12 mouse cellular contexts compared by ENCODE assay signal in the genomic region with DNA sequence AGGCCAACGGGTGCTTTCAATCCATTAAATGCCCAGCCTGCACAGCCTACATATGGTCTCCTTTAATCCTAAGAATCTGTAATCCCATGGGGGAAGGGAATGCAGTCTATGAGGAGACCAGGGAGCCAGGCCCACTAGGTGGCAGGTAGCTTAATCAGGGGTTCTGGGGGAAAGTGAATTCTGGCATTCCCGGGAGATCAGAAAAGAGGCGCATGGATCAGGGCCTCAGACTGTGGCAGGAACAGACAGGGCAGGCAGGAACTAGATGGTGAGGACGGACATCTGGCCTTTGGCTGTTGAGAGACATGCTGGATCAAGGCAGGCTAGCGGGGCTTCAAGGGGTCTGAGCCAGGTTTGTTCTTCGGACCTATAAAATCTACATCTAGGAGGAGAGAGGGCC. TPM values are rescaled to one million over a fixed set of nuclear protein-coding genes. Genes with fewer than 3 reads are reported as not detected.
DNase-seq lines count a peak whose midpoint lies in the region; ATAC-seq and TF ChIP-seq lines count a peak whose summit lies in the region.
"Had no signal": no experiment of that assay in that cellular context is flagged by ENCODE, and none has a peak within 500 bp of the region (broad histone marks: within the 10 kb centered on the region; RNA-seq: fewer than 3 reads in every experiment).

No protein-coding gene starts in this region.

- H3K9ac ChIP-seq in liver, embryonic 12.5 days, result no peak overlapping the region

- peak overlapping the region; percentile 93 for H3K4me2 ChIP-seq in liver, embryonic 12.5 days

- H3K4me1 ChIP-seq in testis, adult 2 months (ENCODE audit: control insufficient read depth, insufficient read depth, low read length), result peaks cover 40% of the 10 kb centered on the region
- peaks cover 43% of the 10 kb centered on the region for H3K4me1 ChIP-seq in liver, embryonic 12.5 days

- no peak for ATAC-seq in liver, embryonic 12.5 days

- DNase-seq in gastrocnemius, adult 2 months, result peak; percentile 6
- DNase-seq in gastrocnemius, postnatal 4 days (ENCODE audit: low spot score in 2 of 2), result no peak
- no peak for DNase-seq in testis, postnatal 14 days (ENCODE audit: low spot score)
- DNase-seq in adrenal gland, postnatal 4 days (ENCODE audit: low spot score in 2 of 2), result no peak
- no peak for DNase-seq in right cerebral cortex, postnatal 14 days
- DNase-seq in thymus, postnatal 0 days (ENCODE audit: low spot score), result no peak
- DNase-seq: lung, adult 2 months had no signal

- 71% methylated on average over 6 of the region's 6 CpGs for WGBS in liver, embryonic 12.5 days (ENCODE audit: insufficient replicate concordance)

- no peaks in the 10 kb centered on the region for H3K36me3 ChIP-seq in testis, adult 2 months (ENCODE audit: control insufficient read depth, insufficient read depth, low read length)
- H3K36me3 ChIP-seq in liver, embryonic 12.5 days, result peaks cover 4% of the 10 kb centered on the region; the same call in 1 of the 2 replicates

- H3K27ac ChIP-seq in gastrocnemius, adult 2 months, result no peak overlapping the region
- no peak overlapping the region for H3K27ac ChIP-seq in testis, adult 2 months (ENCODE audit: control insufficient read depth, insufficient read depth, low read depth, low read length)
- H3K27ac ChIP-seq in liver, embryonic 12.5 days, result no peak overlapping the region

- H3K27me3 ChIP-seq in testis, adult 2 months (ENCODE audit: control insufficient read depth, insufficient read depth, low read length), result no peaks in the 10 kb centered on the region
- peaks cover 55% of the 10 kb centered on the region for H3K27me3 ChIP-seq in liver, embryonic 12.5 days (replicated peaks)

- no peaks in the 10 kb centered on the region for H3K9me3 ChIP-seq in liver, embryonic 12.5 days (replicated peaks)

- TF ChIP-seq CTCF in gastrocnemius, adult 2 months (IDR thresholded peaks at IDR 0.05), result no peak
- no peak for TF ChIP-seq CTCF in testis, adult 2 months (IDR thresholded peaks at IDR 0.05; ENCODE audit: control insufficient read depth, insufficient read depth, insufficient replicate concordance, low read depth, low read length)

- TF ChIP-seq POLR2A in testis, adult 2 months (IDR thresholded peaks at IDR 0.05; ENCODE audit: control insufficient read depth, low read depth, low read length), result no peak

- H3K4me3 ChIP-seq in gastrocnemius, adult 2 months, result no peak overlapping the region
- peak overlapping the region; percentile 79 for H3K4me3 ChIP-seq in testis, adult 2 months (ENCODE audit: control insufficient read depth, low read depth, low read length)
- peak overlapping the region; percentile 72; the same call in 1 of the 2 replicates for H3K4me3 ChIP-seq in liver, embryonic 12.5 days

- intact Hi-C loops in gastrocnemius, adult 2 months (cut with DNase I), result no loop called here

RNA-seq across cellular contexts. Expression of gene Pitpnm1, which starts 1.7 kb away (rescaled TPM):
- 1 to 10 TPM; 2.3 to 2.5 TPM for total RNA-seq in gastrocnemius, adult 2 months (2021)
- total RNA-seq in gastrocnemius, postnatal 4 days (2021), result 1 to 10 TPM; 6.1 to 7.3 TPM
- 31.9 and 42.8 TPM in 2 replicates for polyA plus RNA-seq in testis, adult 2 months (2012; rRNA removed)
- polyA plus RNA-seq in liver, embryonic 12.5 days (2016; fragmentation: Nextera tagmentation; extraction: Ambion mirVana), result 4.8 and 5.0 TPM in 2 replicates
- total RNA-seq in adrenal gland, postnatal 4 days (2021), result 10 to 100 TPM; 51.6 to 65.0 TPM
- 37.1 and 45.6 TPM in 2 replicates for polyA plus RNA-seq in thymus, postnatal 0 days (2015; fragmentation: Nextera tagmentation; extraction: Ambion mirVana)

RNA-seq across cellular contexts. Expression of gene Cdk2ap2, which starts 4.5 kb away (rescaled TPM):
- 10 to 100 TPM; 17.9 to 22.4 TPM for total RNA-seq in gastrocnemius, adult 2 months (2021)
- 10 to 100 TPM; 22.9 to 23.9 TPM for total RNA-seq in gastrocnemius, postnatal 4 days (2021)
- polyA plus RNA-seq in testis, adult 2 months (2012; rRNA removed), result 31.5 and 31.7 TPM in 2 replicates
- 93.2 and 101 TPM in 2 replicates for polyA plus RNA-seq in liver, embryonic 12.5 days (2016; fragmentation: Nextera tagmentation; extraction: Ambion mirVana)
- 10 to 100 TPM; 45.8 to 47.3 TPM for total RNA-seq in adrenal gland, postnatal 4 days (2021)
- 179 and 208 TPM in 2 replicates for polyA plus RNA-seq in thymus, postnatal 0 days (2015; fragmentation: Nextera tagmentation; extraction: Ambion mirVana)

RNA-seq across cellular contexts. Expression of gene Cabp2, which starts 20.1 kb away (rescaled TPM):
- total RNA-seq in gastrocnemius, adult 2 months (2021), result not detected
- not detected for total RNA-seq in gastrocnemius, postnatal 4 days (2021)
- polyA plus RNA-seq in testis, adult 2 months (2012; rRNA removed), result not detected in 2 replicates
- polyA plus RNA-seq in liver, embryonic 12.5 days (2016; fragmentation: Nextera tagmentation; extraction: Ambion mirVana), result 0.37 and 0.53 TPM in 2 replicates
- 1 to 10 TPM in 1 of 2 experiments, not detected in 1; 1.2 TPM for total RNA-seq in adrenal gland, postnatal 4 days (2021)
- polyA plus RNA-seq in thymus, postnatal 0 days (2015; fragmentation: Nextera tagmentation; extraction: Ambion mirVana), result 0.42 TPM in 1 of 2 replicates, not detected in the other
- total RNA-seq: adrenal gland, postnatal 25 days had no signal
- polyA plus RNA-seq: frontal cortex, adult 2 months; small intestine, adult 2 months had no signal

RNA-seq across cellular contexts. Expression of gene Aip, which starts 24.2 kb away (rescaled TPM):
- 10 to 100 TPM; 69.9 to 71.8 TPM for total RNA-seq in gastrocnemius, adult 2 months (2021)
- 10 to 100 TPM; 49.9 to 61.1 TPM for total RNA-seq in gastrocnemius, postnatal 4 days (2021)
- 21.0 and 23.5 TPM in 2 replicates for polyA plus RNA-seq in testis, adult 2 months (2012; rRNA removed)
- 42.0 and 43.6 TPM in 2 replicates for polyA plus RNA-seq in liver, embryonic 12.5 days (2016; fragmentation: Nextera tagmentation; extraction: Ambion mirVana)
- total RNA-seq in adrenal gland, postnatal 4 days (2021), result 10 to 100 TPM; 86.1 to 88.5 TPM
- 114 TPM in 2 replicates for polyA plus RNA-seq in thymus, postnatal 0 days (2015; fragmentation: Nextera tagmentation; extraction: Ambion mirVana)

RNA-seq across cellular contexts. Expression of gene Gpr152, which starts 38.1 kb away (rescaled TPM):
- total RNA-seq in gastrocnemius, adult 2 months (2021), result not detected
- not detected for total RNA-seq in gastrocnemius, postnatal 4 days (2021)
- 0.02 TPM in 1 of 2 replicates, not detected in the other for polyA plus RNA-seq in testis, adult 2 months (2012; rRNA removed)
- not detected in 2 replicates for polyA plus RNA-seq in liver, embryonic 12.5 days (2016; fragmentation: Nextera tagmentation; extraction: Ambion mirVana)
- total RNA-seq in adrenal gland, postnatal 4 days (2021), result under 1 TPM; 0.08 to 0.14 TPM
- polyA plus RNA-seq in thymus, postnatal 0 days (2015; fragmentation: Nextera tagmentation; extraction: Ambion mirVana), result 0.03 TPM in 1 of 2 replicates, not detected in the other

Comparison
In these comparisons a context has a peak if more than half of its experiments do, and no peak if none do; other contexts are left out.
1. RNA of gene Pitpnm1, which starts 1.7 kb away (total RNA-seq): 51.6 to 65.0 TPM in adrenal gland, postnatal 4 days; 6.1 to 7.3 TPM in gastrocnemius, postnatal 4 days and 2.3 to 2.5 TPM in gastrocnemius, adult 2 months; every median in the first group is over 4 times any median in the second.